In the genomic region with DNA sequence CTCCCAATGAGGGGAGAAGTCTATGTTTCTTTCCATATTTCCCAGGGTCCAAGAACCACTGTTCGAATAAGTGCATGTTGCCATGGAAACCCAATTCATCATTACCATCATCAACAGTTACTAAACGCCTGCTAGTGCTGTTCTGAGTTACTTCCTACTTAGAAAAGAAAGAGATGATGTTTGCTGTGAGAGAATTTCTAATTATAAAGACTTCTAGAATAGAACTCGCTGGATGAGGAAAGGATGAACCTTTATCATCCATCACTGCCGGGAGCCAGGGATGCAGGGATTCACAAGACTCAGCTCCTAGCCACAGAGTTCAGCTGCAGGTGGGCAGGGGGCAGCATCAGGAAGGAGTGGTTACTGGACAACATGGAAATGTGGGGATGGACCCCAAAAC, we compare ENCODE assay signal across 28 mouse cellular contexts. TPM values are rescaled to one million over a fixed set of nuclear protein-coding genes. Genes with fewer than 3 reads are reported as not detected.
DNase-seq lines count a peak whose midpoint lies in the region; ATAC-seq and TF ChIP-seq lines count a peak whose summit lies in the region.
"Had no signal": no experiment of that assay in that cellular context is flagged by ENCODE, and none has a peak within 500 bp of the region (broad histone marks: within the 10 kb centered on the region; RNA-seq: fewer than 3 reads in every experiment).

No protein-coding gene starts in this region.

- TF ChIP-seq CTCF in layer of hippocampus, adult 2 months (conservative IDR thresholded peaks at IDR 0.05): no peak
- TF ChIP-seq CTCF in cortical plate, adult 2 months (IDR thresholded peaks at IDR 0.05; ENCODE audit: extremely low read depth, insufficient read depth, low read length): no peak

- H3K4me2 ChIP-seq in forebrain, embryonic 15.5 days (replicated peaks): no peak overlapping the region
- H3K4me2 ChIP-seq in forebrain, embryonic 11.5 days (ENCODE audit: low read depth, low read length, severe bottlenecking): no peak overlapping the region
- H3K4me2 ChIP-seq: heart, embryonic 12.5 days; hindbrain, embryonic 14.5 days had no signal

- H3K36me3 ChIP-seq in forebrain, embryonic 15.5 days: no peaks in the 10 kb centered on the region
- H3K36me3 ChIP-seq in forebrain, embryonic 11.5 days (ENCODE audit: control insufficient read depth, insufficient read depth, low read length): no peaks in the 10 kb centered on the region
- H3K36me3 ChIP-seq: embryonic facial prominence, embryonic 10.5 days; G1E; heart, embryonic 12.5 days; hindbrain, embryonic 10.5 days had no signal

- no peak overlapping the region for H3K4me3 ChIP-seq in forebrain, embryonic 15.5 days
- H3K4me3 ChIP-seq in forebrain, embryonic 11.5 days (ENCODE audit: low read depth, low read length): no peak overlapping the region
- H3K4me3 ChIP-seq in layer of hippocampus, adult 2 months: no peak overlapping the region
- no peak overlapping the region for H3K4me3 ChIP-seq in cortical plate, adult 2 months (ENCODE audit: insufficient read depth, low read length)
- H3K4me3 ChIP-seq: embryonic facial prominence, embryonic 10.5 days; heart, adult 2 months; heart, embryonic 12.5 days; hindbrain, embryonic 10.5 days had no signal

- 0 out of 2 replicates have a peak overlapping the region, but pooled peaks have one; percentile 14 for H3K27ac ChIP-seq in forebrain, embryonic 15.5 days (replicated peaks)
- no peak overlapping the region for H3K27ac ChIP-seq in forebrain, embryonic 11.5 days (ENCODE audit: low read depth, low read length)
- peak overlapping the region; percentile 79 for H3K27ac ChIP-seq in layer of hippocampus, adult 2 months
- H3K27ac ChIP-seq in cortical plate, adult 2 months (ENCODE audit: insufficient read depth, low read length): peak overlapping the region; percentile 96
- H3K27ac ChIP-seq: embryonic facial prominence, embryonic 10.5 days; heart, adult 2 months; hindbrain, embryonic 10.5 days; hindbrain, embryonic 14.5 days had no signal

- no peak for ATAC-seq in forebrain, embryonic 15.5 days (replicated peaks)
- no peak for ATAC-seq in forebrain, embryonic 11.5 days (replicated peaks; ENCODE audit: low FRiP score)
- ATAC-seq: CD4-positive, CD25-positive, alpha-beta regulatory T cell, adult 4 months; forebrain, embryonic 14.5 days had no signal

- H3K9ac ChIP-seq in forebrain, embryonic 15.5 days (replicated peaks): no peak overlapping the region
- no peak overlapping the region for H3K9ac ChIP-seq in forebrain, embryonic 11.5 days (ENCODE audit: low read length)
- H3K9ac ChIP-seq: heart, embryonic 12.5 days; hindbrain, embryonic 14.5 days had no signal

- no peak for TF ChIP-seq POLR2A in cortical plate, adult 2 months (IDR thresholded peaks at IDR 0.05; ENCODE audit: extremely low read depth, insufficient read depth, low read length)

- intact Hi-C loops in left cerebral cortex, postnatal 25 days (cut with DNase I): loop anchor here (1.0 kb wide), 1 partner anchor 465 kb away; no protein-coding TSS in a partner anchor

- peaks cover 10% of the 10 kb centered on the region; the same call in 1 of the 2 replicates for H3K4me1 ChIP-seq in forebrain, embryonic 15.5 days
- H3K4me1 ChIP-seq in forebrain, embryonic 11.5 days (replicated peaks; ENCODE audit: control insufficient read depth, insufficient read depth, low read length): no peaks in the 10 kb centered on the region
- H3K4me1 ChIP-seq in cortical plate, adult 2 months (ENCODE audit: control insufficient read depth, insufficient read depth, low read length): peaks cover 10% of the 10 kb centered on the region
- H3K4me1 ChIP-seq: embryonic facial prominence, embryonic 10.5 days; heart, embryonic 12.5 days had no signal

- no peak for DNase-seq in forebrain, embryonic 11.5 days (ENCODE audit: low spot score)
- no peak for DNase-seq in layer of hippocampus, adult 2 months (ENCODE audit: low spot score in 2 of 2)
- no peak for DNase-seq in layer of hippocampus, postnatal 14 days (ENCODE audit: low spot score in 2 of 2)
- DNase-seq in left cerebral cortex, postnatal 25 days (ENCODE audit: low spot score in 2 of 2): peak; percentile 22 to 81
- no peak for DNase-seq in left cerebral cortex, adult 18-20 months (ENCODE audit: low spot score in 2 of 2)
- DNase-seq in heart, adult 9 months (ENCODE audit: low spot score in 2 of 2): no peak
- DNase-seq: adrenal gland, adult 8-10 months; adrenal gland, postnatal 36 days; B cell, adult 2 months; cerebellum, adult 18-20 months; cerebellum, adult 9-11 months; cerebellum, postnatal 36 days; gastrocnemius, postnatal 14 days; heart, adult 2 months had no signal

- H3K27me3 ChIP-seq in forebrain, embryonic 15.5 days: no peaks in the 10 kb centered on the region
- no peaks in the 10 kb centered on the region for H3K27me3 ChIP-seq in forebrain, embryonic 11.5 days (ENCODE audit: control insufficient read depth, insufficient read depth, low read length)
- H3K27me3 ChIP-seq: heart, embryonic 12.5 days had no signal

- WGBS in forebrain, embryonic 15.5 days: 63% methylated on average over 4 of the region's 4 CpGs
- 85% methylated on average over 4 of the region's 4 CpGs for WGBS in forebrain, embryonic 11.5 days

- H3K9me3 ChIP-seq in forebrain, embryonic 15.5 days: no peaks in the 10 kb centered on the region
- H3K9me3 ChIP-seq in forebrain, embryonic 11.5 days (ENCODE audit: control insufficient read depth, low read length): no peaks in the 10 kb centered on the region
- H3K9me3 ChIP-seq: embryonic facial prominence, embryonic 10.5 days; hindbrain, embryonic 10.5 days had no signal

RNA-seq across cellular contexts. Expression of gene Gm8994, which starts 36.7 kb away (rescaled TPM):
- not detected in 2 replicates for polyA plus RNA-seq in forebrain, embryonic 15.5 days (2015; fragmentation: Nextera tagmentation; extraction: Ambion mirVana)
- polyA plus RNA-seq in forebrain, embryonic 11.5 days (2014; fragmentation: Nextera tagmentation; extraction: Ambion mirVana): not detected in 2 replicates
- total RNA-seq in layer of hippocampus, adult 2 months (2021): not detected
- not detected for total RNA-seq in layer of hippocampus, postnatal 14 days (2021)
- total RNA-seq in left cerebral cortex, postnatal 25 days (2021): not detected
- not detected for total RNA-seq in left cerebral cortex, adult 18-20 months (2021)
- 0.06 TPM in 1 of 2 replicates, not detected in the other for polyA plus RNA-seq in cortical plate, adult 2 months (2012; rRNA removed)
- total RNA-seq: adrenal gland, adult 8-10 months; adrenal gland, postnatal 36 days; G1E; gastrocnemius, adult 18-20 months; gastrocnemius, postnatal 14 days; heart, adult 2 months; heart, postnatal 25 days had no signal
- polyA plus RNA-seq: CD4-positive, CD25-positive, alpha-beta regulatory T cell, adult 4 months; embryonic facial prominence, embryonic 10.5 days; embryonic facial prominence, embryonic 14.5 days; forebrain, embryonic 14.5 days; gonadal fat pad, adult 2 months; heart, adult 2 months; heart, embryonic 12.5 days; heart, embryonic 16.5 days; hindbrain, embryonic 10.5 days; hindbrain, embryonic 14.5 days had no signal

RNA-seq across cellular contexts. Expression of gene E330021D16Rik, which starts 51.4 kb away (rescaled TPM):
- not detected in 2 replicates for polyA plus RNA-seq in forebrain, embryonic 15.5 days (2015; fragmentation: Nextera tagmentation; extraction: Ambion mirVana)
- polyA plus RNA-seq in forebrain, embryonic 11.5 days (2014; fragmentation: Nextera tagmentation; extraction: Ambion mirVana): not detected in 2 replicates
- total RNA-seq in layer of hippocampus, adult 2 months (2021): not detected
- not detected for total RNA-seq in layer of hippocampus, postnatal 14 days (2021)
- not detected for total RNA-seq in left cerebral cortex, postnatal 25 days (2021)
- not detected for total RNA-seq in left cerebral cortex, adult 18-20 months (2021)
- polyA plus RNA-seq in cortical plate, adult 2 months (2012; rRNA removed): not detected in 2 replicates
- total RNA-seq: adrenal gland, adult 8-10 months; adrenal gland, postnatal 36 days; gastrocnemius, adult 18-20 months; gastrocnemius, postnatal 14 days; heart, adult 2 months; heart, postnatal 25 days had no signal
- polyA plus RNA-seq: forebrain, embryonic 14.5 days; G1E; gonadal fat pad, adult 2 months; heart, adult 2 months; heart, embryonic 12.5 days; heart, embryonic 16.5 days; hindbrain, embryonic 10.5 days; hindbrain, embryonic 14.5 days had no signal

Comparison
In these comparisons a context has a peak if more than half of its experiments do, and no peak if none do; other contexts are left out.
1. DNase-seq: peak in left cerebral cortex, postnatal 25 days (2 of 2); none in forebrain, embryonic 11.5 days (single experiment), layer of hippocampus, adult 2 months (0 of 2), layer of hippocampus, postnatal 14 days (0 of 2), left cerebral cortex, adult 18-20 months (0 of 2) and heart, adult 9 months (0 of 2).